ENCODE assay signal across 13 mouse cellular contexts in the genomic region with DNA sequence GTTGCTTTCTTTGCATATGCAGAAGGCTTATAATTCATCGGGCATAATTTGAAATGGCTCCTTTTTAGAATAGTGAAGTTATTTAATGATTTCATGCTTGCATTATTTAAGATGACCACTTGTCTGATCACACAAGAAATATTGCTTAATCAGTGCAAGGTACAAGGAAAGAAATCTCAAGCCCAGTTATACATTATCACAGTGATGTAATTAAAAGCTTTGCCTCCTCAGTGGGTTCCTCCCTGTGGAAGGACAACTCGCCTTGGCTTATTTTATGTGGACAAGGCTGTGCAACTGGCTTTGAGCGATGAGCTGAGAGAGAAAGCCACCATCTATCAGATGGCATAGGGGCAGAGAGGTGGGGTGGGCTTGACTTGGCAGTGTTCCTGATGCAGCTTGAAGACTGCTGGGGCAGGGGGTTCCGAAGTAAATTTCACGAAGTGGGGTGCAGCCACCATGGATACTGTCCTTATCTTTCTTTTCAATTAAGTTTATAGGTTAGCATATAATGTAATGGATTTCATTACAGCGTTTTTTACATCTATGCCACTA.
DNase-seq lines count a peak whose midpoint lies in the region; ATAC-seq and TF ChIP-seq lines count a peak whose summit lies in the region.
"Had no signal": no experiment of that assay in that cellular context is flagged by ENCODE, and none has a peak within 500 bp of the region (broad histone marks: within the 10 kb centered on the region; RNA-seq: fewer than 3 reads in every experiment).

No protein-coding gene starts in this region.

- ATAC-seq in hindbrain, postnatal 0 days = peak; percentile 27; the same call in 1 of the 2 replicates
- peak; percentile 36; the same call in 1 of the 2 replicates for ATAC-seq in lung, postnatal 0 days
- ATAC-seq in intestine, embryonic 16.5 days = peak; percentile 59
- ATAC-seq in stomach, embryonic 15.5 days (ENCODE audit: insufficient read depth, low FRiP score, low read depth) = no peak
- no peak for ATAC-seq in megakaryocyte, adult 5-6 weeks (ENCODE audit: poor library complexity, severe bottlenecking)

- H3K27ac ChIP-seq in hindbrain, postnatal 0 days = no peak overlapping the region
- H3K27ac ChIP-seq in hindbrain, embryonic 10.5 days = no peak overlapping the region
- 0 out of 2 replicates have a peak overlapping the region, but pooled peaks have one; percentile 14 for H3K27ac ChIP-seq in lung, postnatal 0 days (ENCODE audit: low read length)
- H3K27ac ChIP-seq in intestine, embryonic 16.5 days (ENCODE audit: low read length) = peak overlapping the region; percentile 86
- H3K27ac ChIP-seq in stomach, embryonic 15.5 days = peak overlapping the region; percentile 80
- H3K27ac ChIP-seq: embryonic facial prominence, embryonic 12.5 days; forebrain, embryonic 10.5 days; layer of hippocampus, adult 2 months; liver, embryonic 14.5 days; midbrain, embryonic 10.5 days had no signal

- no peaks in the 10 kb centered on the region for H3K27me3 ChIP-seq in hindbrain, postnatal 0 days (ENCODE audit: insufficient read depth, low read length)
- no peaks in the 10 kb centered on the region for H3K27me3 ChIP-seq in hindbrain, embryonic 10.5 days (ENCODE audit: insufficient read depth, poor library complexity, severe bottlenecking)
- no peaks in the 10 kb centered on the region for H3K27me3 ChIP-seq in lung, postnatal 0 days (replicated peaks; ENCODE audit: insufficient read depth, low read length)
- no peaks in the 10 kb centered on the region for H3K27me3 ChIP-seq in intestine, embryonic 16.5 days (replicated peaks; ENCODE audit: control insufficient read depth, insufficient read depth, low read length)
- H3K27me3 ChIP-seq in stomach, embryonic 15.5 days (replicated peaks) = no peaks in the 10 kb centered on the region
- H3K27me3 ChIP-seq: embryonic facial prominence, embryonic 12.5 days had no signal

- no peaks in the 10 kb centered on the region for H3K36me3 ChIP-seq in hindbrain, postnatal 0 days (ENCODE audit: insufficient read depth, low read length)
- H3K36me3 ChIP-seq in hindbrain, embryonic 10.5 days = no peaks in the 10 kb centered on the region
- no peaks in the 10 kb centered on the region for H3K36me3 ChIP-seq in lung, postnatal 0 days (ENCODE audit: insufficient read depth, low read length)
- H3K36me3 ChIP-seq in intestine, embryonic 16.5 days (ENCODE audit: control insufficient read depth, insufficient read depth, low read length) = no peaks in the 10 kb centered on the region
- no peaks in the 10 kb centered on the region for H3K36me3 ChIP-seq in stomach, embryonic 15.5 days
- H3K36me3 ChIP-seq: embryonic facial prominence, embryonic 12.5 days; forebrain, embryonic 10.5 days; midbrain, embryonic 10.5 days had no signal

- TF ChIP-seq EP300 in lung, postnatal 0 days (IDR thresholded peaks at IDR 0.05) = no peak

- no peak overlapping the region for H3K9ac ChIP-seq in hindbrain, postnatal 0 days (replicated peaks; ENCODE audit: low read length)
- no peak overlapping the region for H3K9ac ChIP-seq in lung, postnatal 0 days (replicated peaks; ENCODE audit: low read depth)
- no peak overlapping the region for H3K9ac ChIP-seq in intestine, embryonic 16.5 days (ENCODE audit: low read depth, low read length)
- no peak overlapping the region for H3K9ac ChIP-seq in stomach, embryonic 15.5 days
- H3K9ac ChIP-seq: embryonic facial prominence, embryonic 12.5 days; liver, embryonic 14.5 days had no signal

- H3K4me3 ChIP-seq in hindbrain, postnatal 0 days (ENCODE audit: low read length) = no peak overlapping the region
- H3K4me3 ChIP-seq in hindbrain, embryonic 10.5 days = no peak overlapping the region
- H3K4me3 ChIP-seq in lung, postnatal 0 days (ENCODE audit: low read depth, low read length) = no peak overlapping the region
- H3K4me3 ChIP-seq in intestine, embryonic 16.5 days (ENCODE audit: low read length) = no peak overlapping the region
- no peak overlapping the region for H3K4me3 ChIP-seq in stomach, embryonic 15.5 days (replicated peaks)
- H3K4me3 ChIP-seq: embryonic facial prominence, embryonic 12.5 days; forebrain, embryonic 10.5 days; layer of hippocampus, adult 2 months; midbrain, embryonic 10.5 days had no signal

- DNase-seq in hindbrain, postnatal 0 days (ENCODE audit: low spot score) = no peak
- DNase-seq in hindbrain, embryonic 10.5 days (ENCODE audit: low spot score) = no peak
- no peak for DNase-seq in lung, postnatal 0 days (ENCODE audit: low spot score)
- no peak for DNase-seq in lung, postnatal 25 days (ENCODE audit: low spot score)
- DNase-seq: cerebellum, adult 11 months had no signal

- WGBS in hindbrain, postnatal 0 days = 61% methylated on average over 6 of the region's 6 CpGs
- 89% methylated on average over 6 of the region's 6 CpGs for WGBS in hindbrain, embryonic 10.5 days
- 45% methylated on average over 6 of the region's 6 CpGs for WGBS in lung, postnatal 0 days
- WGBS in intestine, embryonic 16.5 days = 63% methylated on average over 6 of the region's 6 CpGs
- 68% methylated on average over 6 of the region's 6 CpGs for WGBS in stomach, embryonic 15.5 days

- no peaks in the 10 kb centered on the region for H3K9me3 ChIP-seq in hindbrain, postnatal 0 days (ENCODE audit: low read length)
- H3K9me3 ChIP-seq in hindbrain, embryonic 10.5 days = no peaks in the 10 kb centered on the region
- no peaks in the 10 kb centered on the region for H3K9me3 ChIP-seq in lung, postnatal 0 days (ENCODE audit: low read length)
- no peaks in the 10 kb centered on the region for H3K9me3 ChIP-seq in intestine, embryonic 16.5 days (ENCODE audit: control insufficient read depth, low read length)
- no peaks in the 10 kb centered on the region for H3K9me3 ChIP-seq in stomach, embryonic 15.5 days
- H3K9me3 ChIP-seq: embryonic facial prominence, embryonic 12.5 days; forebrain, embryonic 10.5 days; midbrain, embryonic 10.5 days had no signal

- TF ChIP-seq CTCF in hindbrain, postnatal 0 days (IDR thresholded peaks at IDR 0.05; ENCODE audit: low read depth) = no peak
- no peak for TF ChIP-seq CTCF in lung, postnatal 0 days (IDR thresholded peaks at IDR 0.05)

- H3K4me2 ChIP-seq in hindbrain, postnatal 0 days (ENCODE audit: low read depth, low read length) = no peak overlapping the region
- H3K4me2 ChIP-seq in lung, postnatal 0 days (replicated peaks; ENCODE audit: low read depth, low read length) = 0 out of 2 replicates have a peak overlapping the region, but pooled peaks have one; percentile 47
- no peak overlapping the region for H3K4me2 ChIP-seq in intestine, embryonic 16.5 days (ENCODE audit: low read depth, low read length)
- no peak overlapping the region for H3K4me2 ChIP-seq in stomach, embryonic 15.5 days
- H3K4me2 ChIP-seq: embryonic facial prominence, embryonic 12.5 days had no signal

- H3K4me1 ChIP-seq in hindbrain, postnatal 0 days (ENCODE audit: insufficient read depth, low read length) = peaks cover 7% of the 10 kb centered on the region
- 0 out of 2 replicates have a peak, but pooled peaks cover 6% of the 10 kb centered on the region for H3K4me1 ChIP-seq in hindbrain, embryonic 10.5 days (replicated peaks)
- peaks cover 18% of the 10 kb centered on the region; the same call in 1 of the 2 replicates for H3K4me1 ChIP-seq in lung, postnatal 0 days (ENCODE audit: insufficient read depth, low read depth, low read length)
- peaks cover 34% of the 10 kb centered on the region for H3K4me1 ChIP-seq in intestine, embryonic 16.5 days (ENCODE audit: control insufficient read depth, insufficient read depth, low read length)
- peaks cover 20% of the 10 kb centered on the region for H3K4me1 ChIP-seq in stomach, embryonic 15.5 days
- H3K4me1 ChIP-seq: embryonic facial prominence, embryonic 12.5 days; forebrain, embryonic 10.5 days had no signal

Comparison
In these comparisons a context has a peak if more than half of its experiments do, and no peak if none do; other contexts are left out.
1. ATAC-seq: peak in hindbrain, postnatal 0 days (single experiment), lung, postnatal 0 days (single experiment) and intestine, embryonic 16.5 days (single experiment); none in stomach, embryonic 15.5 days (single experiment) and megakaryocyte, adult 5-6 weeks (single experiment).
2. H3K27ac ChIP-seq: peak in lung, postnatal 0 days (single experiment), intestine, embryonic 16.5 days (single experiment) and stomach, embryonic 15.5 days (single experiment); none in hindbrain, postnatal 0 days (single experiment) and hindbrain, embryonic 10.5 days (single experiment).